Mouse (Mus musculus): Measurements from ENCODE around the gene Mid1. TPM values are rescaled to one million over a fixed set of nuclear protein-coding genes. Genes with fewer than 3 reads are reported as not detected.
"Not testable (repeated sequence)": the region's sequence is repeated elsewhere in the genome, so short reads cannot be mapped to it uniquely, and the experiment has no call there.

Mid1 gene
- polyA plus RNA-seq, 1 experiment from 2014 or later, result 6.1 TPM

DNA sequence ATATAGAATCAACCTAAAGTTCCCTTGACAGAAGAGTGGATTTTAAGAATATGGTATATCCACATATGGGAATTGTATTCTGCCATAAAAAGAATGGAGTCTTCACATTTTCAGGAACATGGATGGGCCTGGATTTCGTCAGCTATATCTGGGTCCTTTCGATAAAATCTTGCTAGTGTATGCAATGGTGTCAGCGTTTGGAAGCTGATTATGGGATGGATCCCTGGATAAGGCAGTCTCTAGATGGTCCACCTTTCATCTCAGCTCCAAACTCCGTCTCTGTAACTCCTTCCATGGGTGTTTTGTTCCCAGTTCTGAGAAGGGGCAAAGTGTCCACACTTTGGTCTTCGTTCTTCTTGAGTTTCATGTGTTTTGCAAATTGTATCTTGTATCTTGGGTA is 291.3 kb downstream of the Mid1 start:
- not testable (repeated sequence) for DNase-seq (ENCODE audit: low spot score); H3K9ac ChIP-seq; H3K27ac ChIP-seq; H3K4me2 ChIP-seq (replicated peaks); H3K4me1 ChIP-seq (replicated peaks; ENCODE audit: control insufficient read depth, insufficient read depth, low read length); ATAC-seq (ENCODE audit: low FRiP score); H3K27me3 ChIP-seq (ENCODE audit: control insufficient read depth, insufficient read depth, low read length); H3K4me3 ChIP-seq (replicated peaks; ENCODE audit: low read length)
- Histone ChIP-seq H3K36me3 (replicated peaks; ENCODE audit: control insufficient read depth, insufficient read depth) (peaks cover 17% of the 10 kb centered on the region), H3K9me3 (ENCODE audit: control insufficient read depth, low read length) (peaks cover 11% of the 10 kb centered on the region)
- WGBS, result 80% methylated on average over 5 of the region's 5 CpGs

DNA sequence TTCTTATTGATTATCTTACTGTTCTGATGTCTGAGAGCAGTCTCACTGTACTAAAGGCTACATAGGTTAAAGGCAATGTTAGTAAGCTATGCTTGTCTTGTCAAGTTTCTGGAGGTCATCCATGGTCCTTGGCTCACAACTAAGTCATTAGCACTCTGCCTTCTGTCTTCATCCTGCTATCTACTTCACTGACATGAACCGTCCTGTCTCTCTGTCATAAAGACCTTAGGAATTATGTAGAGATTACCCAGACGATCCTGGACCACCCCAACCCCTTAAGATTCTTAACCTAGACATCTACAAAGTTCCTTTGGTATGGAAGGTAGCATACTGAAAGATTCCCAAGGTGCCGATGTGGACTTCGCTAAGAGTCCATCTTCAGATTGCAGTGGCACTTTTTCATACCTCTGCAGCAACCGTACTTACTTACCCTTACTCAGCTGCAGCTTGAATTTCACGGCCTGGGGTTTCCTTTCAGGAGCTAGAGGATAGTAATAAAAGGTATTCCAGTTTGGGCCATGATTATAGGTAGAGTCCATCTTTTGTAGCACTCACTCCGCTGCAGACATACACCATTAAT is 292.9 kb downstream of the Mid1 start:
- H3K27me3 ChIP-seq (ENCODE audit: control insufficient read depth, insufficient read depth, low read length); H3K9ac ChIP-seq; H3K27ac ChIP-seq; H3K4me3 ChIP-seq (replicated peaks; ENCODE audit: low read length); H3K4me1 ChIP-seq (replicated peaks; ENCODE audit: control insufficient read depth, insufficient read depth, low read length); ATAC-seq (ENCODE audit: low FRiP score); H3K4me2 ChIP-seq (replicated peaks); DNase-seq (ENCODE audit: low spot score): not testable (repeated sequence)
- Histone ChIP-seq H3K9me3 (ENCODE audit: control insufficient read depth, low read length) (peaks cover 25% of the 10 kb centered on the region), H3K36me3 (replicated peaks; ENCODE audit: control insufficient read depth, insufficient read depth) (peaks cover 32% of the 10 kb centered on the region)
- WGBS, result 92% methylated on average over 7 of the region's 7 CpGs

DNA sequence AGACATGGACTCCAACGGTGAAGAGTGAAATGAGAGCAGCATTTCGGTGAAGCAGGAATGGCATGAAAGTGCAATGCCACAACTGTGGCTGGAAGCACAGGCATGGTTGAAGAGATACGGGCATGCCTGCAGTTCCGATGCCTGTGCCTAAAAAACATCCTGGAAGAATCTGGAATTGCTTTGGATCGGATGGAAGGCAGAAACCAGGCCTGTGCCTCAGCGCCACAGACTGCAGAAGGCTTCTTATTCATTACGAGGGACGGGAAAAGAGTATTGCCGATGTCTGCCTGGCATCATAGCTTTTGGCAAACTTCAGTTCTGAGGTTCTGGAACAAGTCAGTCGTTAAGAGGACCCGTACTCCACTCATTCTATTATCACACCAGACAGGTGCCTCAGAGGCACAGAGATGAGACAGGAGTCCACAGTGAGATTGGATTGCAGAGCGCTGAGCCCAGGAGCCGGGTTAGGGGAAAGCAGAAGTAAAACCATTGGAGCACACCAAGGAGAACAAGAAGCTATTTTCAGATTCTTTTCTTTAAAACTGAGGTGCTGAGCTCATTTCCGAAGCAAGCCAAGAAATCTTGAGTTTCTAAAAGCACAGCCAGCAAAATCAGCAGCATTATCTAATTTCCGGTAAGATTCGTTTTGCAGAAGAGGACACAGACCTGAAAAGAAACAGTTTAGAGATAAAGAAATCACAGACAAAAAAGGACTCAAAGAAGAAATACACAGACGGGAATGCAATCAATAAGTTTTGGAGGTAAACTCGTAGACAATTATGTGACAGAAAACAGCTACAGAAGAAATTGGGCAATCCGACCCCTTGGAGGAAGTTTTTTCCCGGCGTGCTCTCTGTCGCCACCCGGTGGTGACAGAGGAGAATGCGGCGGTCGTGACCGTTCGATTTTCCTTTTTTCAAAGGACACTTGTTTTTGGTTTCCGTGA is 293.7 kb downstream of the Mid1 start:
- WGBS, result 69% methylated on average over 29 of the region's 29 CpGs
- Histone ChIP-seq H3K9me3 (ENCODE audit: control insufficient read depth, low read length) (peaks cover 33% of the 10 kb centered on the region), H3K36me3 (replicated peaks; ENCODE audit: control insufficient read depth, insufficient read depth) (peaks cover 38% of the 10 kb centered on the region), H3K4me2 (replicated peaks) (peak overlapping the region; percentile 44), H3K4me3 (replicated peaks; ENCODE audit: low read length) (peak overlapping the region; percentile 11)
- not testable (repeated sequence) for H3K27me3 ChIP-seq (ENCODE audit: control insufficient read depth, insufficient read depth, low read length); ATAC-seq (ENCODE audit: low FRiP score); H3K9ac ChIP-seq; H3K4me1 ChIP-seq (replicated peaks; ENCODE audit: control insufficient read depth, insufficient read depth, low read length); H3K27ac ChIP-seq
- peak; percentile 92 for DNase-seq (ENCODE audit: low spot score)

DNA sequence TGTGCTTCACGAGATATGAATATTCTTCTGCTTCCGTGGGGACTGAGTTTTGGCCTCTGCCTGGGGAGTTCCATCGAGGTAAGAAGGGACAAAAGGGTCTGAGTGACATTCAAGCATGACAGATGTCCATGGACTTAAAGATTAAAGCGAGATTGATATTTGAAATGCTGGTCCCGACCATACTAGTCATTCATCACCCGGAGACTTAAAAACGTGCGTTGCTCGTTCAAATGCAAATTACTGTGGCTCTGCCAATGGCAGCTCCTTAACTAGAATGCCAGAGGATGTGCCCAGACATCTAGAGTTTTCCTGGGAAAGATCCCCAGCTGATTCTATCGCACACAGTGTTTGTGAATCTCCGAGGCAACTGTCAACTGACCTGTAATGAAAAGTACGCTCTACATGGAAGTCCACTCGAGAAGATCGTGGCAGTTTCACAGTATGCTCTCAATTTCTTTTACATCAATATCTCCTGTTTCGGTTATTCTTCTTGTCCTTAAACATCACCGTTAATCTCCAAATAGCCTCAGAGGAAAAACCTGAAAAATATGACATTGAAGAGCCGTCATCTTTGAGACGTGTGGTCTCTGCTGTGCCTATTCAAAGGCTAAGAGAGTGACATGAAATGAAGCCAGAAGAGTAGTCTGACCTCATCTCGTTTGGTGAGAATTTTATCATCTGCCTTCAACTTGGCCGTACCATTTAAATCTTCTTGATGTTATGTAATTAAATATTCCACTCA is 294.6 kb downstream of the Mid1 start:
- H3K9me3 ChIP-seq (ENCODE audit: control insufficient read depth, low read length), result peaks cover 41% of the 10 kb centered on the region
- H3K4me3 ChIP-seq (replicated peaks; ENCODE audit: low read length), result peak overlapping the region; percentile 11
- peak overlapping the region; percentile 17 for H3K9ac ChIP-seq
- H3K36me3 ChIP-seq (replicated peaks; ENCODE audit: control insufficient read depth, insufficient read depth), result peaks cover 47% of the 10 kb centered on the region
- not testable (repeated sequence) for H3K27ac ChIP-seq; H3K27me3 ChIP-seq (ENCODE audit: control insufficient read depth, insufficient read depth, low read length); H3K4me1 ChIP-seq (replicated peaks; ENCODE audit: control insufficient read depth, insufficient read depth, low read length)
- WGBS, result 70% methylated on average over 20 of the region's 20 CpGs
- H3K4me2 ChIP-seq (replicated peaks), result peak overlapping the region; percentile 44
- ATAC-seq (ENCODE audit: low FRiP score) (peak; percentile 29), DNase-seq (ENCODE audit: low spot score) (peak; percentile 58)

DNA sequence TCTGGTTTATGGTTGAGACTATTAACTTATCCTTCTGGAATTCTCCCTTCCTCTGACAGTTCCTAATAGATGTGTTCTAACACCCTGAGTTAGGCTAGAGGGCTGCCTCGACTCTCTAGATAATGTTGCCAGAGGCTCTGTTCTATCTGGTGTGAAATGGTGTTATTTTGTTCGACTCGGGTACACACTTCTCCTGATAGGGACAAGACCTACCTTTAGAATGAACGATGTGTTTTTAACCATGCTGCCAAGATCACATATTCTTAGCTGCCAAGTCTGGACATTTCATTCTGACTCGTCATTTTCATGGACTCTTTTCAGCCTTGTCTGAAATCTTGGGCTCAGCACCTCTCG is 295.2 kb downstream of the Mid1 start:
- not testable (repeated sequence) for ATAC-seq (ENCODE audit: low FRiP score); H3K4me1 ChIP-seq (replicated peaks; ENCODE audit: control insufficient read depth, insufficient read depth, low read length); H3K4me2 ChIP-seq (replicated peaks); H3K4me3 ChIP-seq (replicated peaks; ENCODE audit: low read length); H3K27me3 ChIP-seq (ENCODE audit: control insufficient read depth, insufficient read depth, low read length); H3K9ac ChIP-seq; H3K27ac ChIP-seq
- H3K36me3 ChIP-seq (replicated peaks; ENCODE audit: control insufficient read depth, insufficient read depth), result peaks cover 52% of the 10 kb centered on the region
- peak; percentile 34 for DNase-seq (ENCODE audit: low spot score)
- 83% methylated on average over 6 of the region's 6 CpGs for WGBS
- H3K9me3 ChIP-seq (ENCODE audit: control insufficient read depth, low read length), result peaks cover 46% of the 10 kb centered on the region

DNA sequence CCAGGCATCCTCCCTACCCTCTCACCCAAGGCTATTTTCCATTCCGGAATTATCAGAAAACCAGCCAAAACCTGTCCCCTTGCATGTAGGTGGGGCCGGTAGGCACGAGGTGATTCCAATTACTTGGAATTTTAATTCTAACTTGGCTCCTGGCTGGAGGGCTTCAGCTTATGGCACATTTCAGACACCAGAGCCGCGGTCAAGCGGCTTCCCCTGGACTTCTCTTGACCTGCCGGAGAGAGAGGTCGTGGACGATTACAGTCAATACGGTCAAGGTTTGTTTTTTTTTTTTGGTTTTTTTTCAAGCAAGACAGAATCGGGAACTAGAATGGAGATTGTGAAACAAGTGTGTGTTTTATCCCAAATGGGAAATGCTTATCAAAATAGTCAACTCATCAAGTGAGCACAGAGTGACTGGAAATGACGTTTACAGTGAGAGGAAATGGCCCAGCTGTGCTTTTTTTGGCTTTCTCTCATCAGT is 295.9 kb downstream of the Mid1 start:
- DNase-seq (ENCODE audit: low spot score), result peak; percentile 34

DNA sequence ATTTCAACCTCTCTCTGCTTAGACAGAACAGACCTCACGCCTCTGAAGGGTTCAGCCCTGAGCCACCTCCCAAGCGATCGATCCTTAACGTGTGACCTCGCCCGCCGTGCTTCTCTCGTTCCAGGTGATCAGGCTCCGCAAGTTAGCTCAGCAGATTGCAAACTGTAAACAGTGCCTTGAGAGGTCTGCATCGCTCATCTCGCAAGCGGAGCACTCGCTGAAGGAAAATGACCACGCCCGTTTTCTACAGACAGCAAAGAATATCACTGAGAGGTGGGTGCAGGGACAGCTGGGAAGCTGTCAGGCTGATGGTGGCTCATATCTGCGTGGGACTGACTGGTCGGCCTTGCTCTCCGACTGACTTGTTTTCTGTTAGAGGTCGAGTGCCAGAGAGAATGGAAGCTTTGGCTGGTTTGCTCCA is 296.8 kb downstream of the Mid1 start:
- H3K36me3 ChIP-seq (replicated peaks; ENCODE audit: control insufficient read depth, insufficient read depth), result peaks cover 67% of the 10 kb centered on the region
- WGBS, result 92% methylated on average over 19 of the region's 19 CpGs

More for the DNA sequence above, 295.9 kb downstream of the Mid1 start:
- H3K9ac ChIP-seq, result no peak overlapping the region
- H3K4me1 ChIP-seq (replicated peaks; ENCODE audit: control insufficient read depth, insufficient read depth, low read length), result no peaks in the 10 kb centered on the region; the same call in 1 of the 2 replicates
- no peak overlapping the region for H3K27ac ChIP-seq
- WGBS, result 88% methylated on average over 12 of the region's 12 CpGs
- no peaks in the 10 kb centered on the region for H3K27me3 ChIP-seq (ENCODE audit: control insufficient read depth, insufficient read depth, low read length)
- H3K9me3 ChIP-seq (ENCODE audit: control insufficient read depth, low read length), result peaks cover 51% of the 10 kb centered on the region
- H3K36me3 ChIP-seq (replicated peaks; ENCODE audit: control insufficient read depth, insufficient read depth), result peaks cover 59% of the 10 kb centered on the region
- no peak overlapping the region for H3K4me2 ChIP-seq (replicated peaks)
- no peak for ATAC-seq (ENCODE audit: low FRiP score)
- no peak overlapping the region for H3K4me3 ChIP-seq (replicated peaks; ENCODE audit: low read length)

DNA sequence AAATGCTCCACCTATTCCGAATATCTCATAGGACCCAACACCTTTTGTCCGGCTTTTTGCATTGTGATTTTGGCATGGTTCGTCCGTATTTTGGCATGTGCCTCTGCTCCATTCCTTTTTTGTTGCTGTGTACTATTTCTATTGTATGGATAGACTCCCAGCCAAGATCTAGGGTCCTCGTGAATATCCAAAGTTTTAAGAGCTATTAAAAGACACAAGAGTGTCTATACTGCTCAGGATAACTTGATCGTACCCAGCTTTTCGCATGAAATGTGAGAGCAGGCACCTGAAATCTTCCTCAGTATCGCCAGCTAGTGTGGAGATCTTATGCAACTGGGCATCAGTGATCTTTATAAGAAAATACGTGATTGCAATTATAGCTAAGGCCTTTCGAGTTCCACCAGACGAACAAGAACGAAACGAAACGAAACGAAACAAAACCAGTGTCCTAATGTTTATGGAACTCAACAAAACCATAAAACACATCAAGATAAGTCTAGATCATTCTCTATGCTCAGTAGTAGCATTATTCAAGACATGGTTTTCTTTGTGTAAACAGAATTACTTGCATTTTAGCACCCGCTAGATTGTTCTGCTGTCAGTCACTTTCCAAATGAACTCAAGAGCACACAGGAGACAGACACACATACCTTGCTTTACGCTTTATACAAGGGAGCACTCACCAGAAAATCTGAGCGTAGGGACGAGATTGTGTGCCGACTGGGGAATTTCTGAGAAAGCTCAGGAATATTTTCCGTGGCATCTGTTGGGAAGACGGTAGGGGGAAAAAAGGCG is 297.8 kb downstream of the Mid1 start:
- DNase-seq (ENCODE audit: low spot score), result not testable (repeated sequence)
- peaks cover 68% of the 10 kb centered on the region for H3K36me3 ChIP-seq (replicated peaks; ENCODE audit: control insufficient read depth, insufficient read depth)
- 92% methylated on average over 23 of the region's 23 CpGs for WGBS

More for the DNA sequence above, 296.8 kb downstream of the Mid1 start:
- H3K4me1 ChIP-seq (replicated peaks; ENCODE audit: control insufficient read depth, insufficient read depth, low read length); ATAC-seq (ENCODE audit: low FRiP score); H3K27me3 ChIP-seq (ENCODE audit: control insufficient read depth, insufficient read depth, low read length); H3K27ac ChIP-seq; H3K4me3 ChIP-seq (replicated peaks; ENCODE audit: low read length); H3K9ac ChIP-seq; H3K4me2 ChIP-seq (replicated peaks): not testable (repeated sequence)
- H3K9me3 ChIP-seq (ENCODE audit: control insufficient read depth, low read length), result peaks cover 56% of the 10 kb centered on the region
- DNase-seq (ENCODE audit: low spot score), result peak; percentile 24

More for the DNA sequence above, 297.8 kb downstream of the Mid1 start:
- H3K27me3 ChIP-seq (ENCODE audit: control insufficient read depth, insufficient read depth, low read length); H3K9ac ChIP-seq; H3K4me2 ChIP-seq (replicated peaks); ATAC-seq (ENCODE audit: low FRiP score); H3K4me1 ChIP-seq (replicated peaks; ENCODE audit: control insufficient read depth, insufficient read depth, low read length); H3K4me3 ChIP-seq (replicated peaks; ENCODE audit: low read length); H3K27ac ChIP-seq: not testable (repeated sequence)
- peaks cover 61% of the 10 kb centered on the region for H3K9me3 ChIP-seq (ENCODE audit: control insufficient read depth, low read length)

All from hindbrain, embryonic 14.5 days (tissue).